Mouse (Mus musculus): ENCODE measurements around the gene Tlcd1. TPM values are rescaled to one million over a fixed set of nuclear protein-coding genes. Genes with fewer than 3 reads are reported as not detected.
A peak's percentile ranks its signal among the peaks of the same experiment; 100 is the strongest.
"Not testable (repeated sequence)": the region's sequence is repeated elsewhere in the genome, so short reads cannot be mapped to it uniquely, and the experiment has no call there.

The Tlcd1 gene
- total RNA-seq (2014; rRNA removed; ENCODE audit: low replicate concordance) (19.9 and 24.1 TPM in 2 replicates), polyA plus RNA-seq (2015; fragmentation: Nextera tagmentation; extraction: Ambion mirVana) (15.1 and 16.8 TPM in 2 replicates)

- H3K36me3 ChIP-seq (replicated peaks; ENCODE audit: control insufficient read depth, insufficient read depth, low read length), result peaks cover 21% of the 10 kb centered on the region
- peak; percentile 87 for DNase-seq (ENCODE audit: low spot score)
- WGBS, result under 1% methylated on average over 32 of the region's 32 CpGs
- H3K27me3 ChIP-seq (ENCODE audit: control insufficient read depth, insufficient read depth, low read length), result no peaks in the 10 kb centered on the region
- peak within 1 kb of the TSS; percentile 63 for H3K4me3 ChIP-seq (ENCODE audit: low read depth, low read length)
- H3K4me1 ChIP-seq (ENCODE audit: control insufficient read depth, insufficient read depth), result peaks cover 8% of the 10 kb centered on the region; the same call in 1 of the 2 replicates
- H3K9me3 ChIP-seq (replicated peaks; ENCODE audit: control insufficient read depth, low read length), result no peaks in the 10 kb centered on the region
- H3K4me2 ChIP-seq (ENCODE audit: low read depth, low read length), result peak within 1 kb of the TSS; percentile 96
- TF ChIP-seq CTCF (IDR thresholded peaks at IDR 0.05; ENCODE audit: low read depth), result no peak
- TF ChIP-seq EP300 (IDR thresholded peaks at IDR 0.05; ENCODE audit: low read depth), result no peak
- peak within 1 kb of the TSS; percentile 90 for H3K27ac ChIP-seq (ENCODE audit: low read depth)
- ATAC-seq (ENCODE audit: insufficient read depth, low read depth), result peak; percentile 66
- H3K9ac ChIP-seq (replicated peaks; ENCODE audit: low read depth, low read length), result peak within 1 kb of the TSS; percentile 43
These were observed at the start of gene Tlcd1, which contains the start of gene Nek8 for GRCm38 (mm10) chr11:78176402-78176862. Gene Tlcd1 (plus strand): TSS chr11:78176711. Gene Nek8 (minus strand): TSS chr11:78176675.

- WGBS, result 64% methylated on average over 4 of the region's 4 CpGs
- Histone ChIP-seq H3K27me3 (ENCODE audit: control insufficient read depth, insufficient read depth, low read length) (no peaks in the 10 kb centered on the region), H3K9me3 (replicated peaks; ENCODE audit: control insufficient read depth, low read length) (no peaks in the 10 kb centered on the region), H3K9ac (replicated peaks; ENCODE audit: low read depth, low read length) (no peak overlapping the region), H3K4me2 (ENCODE audit: low read depth, low read length) (no peak overlapping the region), H3K4me3 (ENCODE audit: low read depth, low read length) (no peak overlapping the region), H3K4me1 (ENCODE audit: control insufficient read depth, insufficient read depth) (peaks cover 15% of the 10 kb centered on the region; the same call in 1 of the 2 replicates), H3K27ac (ENCODE audit: low read depth) (no peak overlapping the region), H3K36me3 (replicated peaks; ENCODE audit: control insufficient read depth, insufficient read depth, low read length) (no peaks in the 10 kb centered on the region)
- no peak for DNase-seq (ENCODE audit: low spot score)
- TF ChIP-seq CTCF (IDR thresholded peaks at IDR 0.05; ENCODE audit: low read depth), result no peak
- no peak for TF ChIP-seq EP300 (IDR thresholded peaks at IDR 0.05; ENCODE audit: low read depth)
- no peak for ATAC-seq (ENCODE audit: insufficient read depth, low read depth)
These were observed 49.8 kb upstream of the Tlcd1 start for GRCm38 (mm10) chr11:78126739-78127138.

GRCm38 (mm10) chr11:78129458-78129857 lies 47.1 kb upstream of the Tlcd1 start:
- 38% methylated on average over 8 of the region's 8 CpGs for WGBS
- no peak for DNase-seq (ENCODE audit: low spot score)
- Histone ChIP-seq H3K27ac (ENCODE audit: low read depth) (0 out of 2 replicates have a peak overlapping the region, but pooled peaks have one; percentile 8), H3K4me3 (ENCODE audit: low read depth, low read length) (no peak overlapping the region), H3K36me3 (replicated peaks; ENCODE audit: control insufficient read depth, insufficient read depth, low read length) (no peaks in the 10 kb centered on the region), H3K9me3 (replicated peaks; ENCODE audit: control insufficient read depth, low read length) (no peaks in the 10 kb centered on the region), H3K9ac (replicated peaks; ENCODE audit: low read depth, low read length) (no peak overlapping the region), H3K27me3 (ENCODE audit: control insufficient read depth, insufficient read depth, low read length) (no peaks in the 10 kb centered on the region), H3K4me1 (ENCODE audit: control insufficient read depth, insufficient read depth) (peaks cover 26% of the 10 kb centered on the region), H3K4me2 (ENCODE audit: low read depth, low read length) (no peak overlapping the region)
- ATAC-seq (ENCODE audit: insufficient read depth, low read depth), result no peak
- TF ChIP-seq EP300 (IDR thresholded peaks at IDR 0.05; ENCODE audit: low read depth), result no peak
- TF ChIP-seq CTCF (IDR thresholded peaks at IDR 0.05; ENCODE audit: low read depth), result no peak

GRCm38 (mm10) chr11:78133915-78134314 lies 42.6 kb upstream of the Tlcd1 start:
- Histone ChIP-seq H3K27ac (ENCODE audit: low read depth) (no peak overlapping the region), H3K4me2 (ENCODE audit: low read depth, low read length) (no peak overlapping the region), H3K9me3 (replicated peaks; ENCODE audit: control insufficient read depth, low read length) (no peaks in the 10 kb centered on the region), H3K4me1 (ENCODE audit: control insufficient read depth, insufficient read depth) (peaks cover 34% of the 10 kb centered on the region), H3K9ac (replicated peaks; ENCODE audit: low read depth, low read length) (no peak overlapping the region), H3K4me3 (ENCODE audit: low read depth, low read length) (no peak overlapping the region), H3K27me3 (ENCODE audit: control insufficient read depth, insufficient read depth, low read length) (no peaks in the 10 kb centered on the region), H3K36me3 (replicated peaks; ENCODE audit: control insufficient read depth, insufficient read depth, low read length) (no peaks in the 10 kb centered on the region)
- TF ChIP-seq CTCF (IDR thresholded peaks at IDR 0.05; ENCODE audit: low read depth) (no peak), EP300 (IDR thresholded peaks at IDR 0.05; ENCODE audit: low read depth) (no peak)
- 84% methylated on average over 6 of the region's 6 CpGs for whole genome bisulfite sequencing
- ATAC-seq (ENCODE audit: insufficient read depth, low read depth), result no peak
- no peak for DNase-seq (ENCODE audit: low spot score)

GRCm38 (mm10) chr11:78134344-78134743 lies 42.2 kb upstream of the Tlcd1 start:
- no peak overlapping the region for H3K4me3 ChIP-seq (ENCODE audit: low read depth, low read length)
- H3K9me3 ChIP-seq (replicated peaks; ENCODE audit: control insufficient read depth, low read length), result no peaks in the 10 kb centered on the region
- TF ChIP-seq CTCF (IDR thresholded peaks at IDR 0.05; ENCODE audit: low read depth) (no peak), EP300 (IDR thresholded peaks at IDR 0.05; ENCODE audit: low read depth) (no peak)
- H3K27ac ChIP-seq (ENCODE audit: low read depth), result no peak overlapping the region
- no peaks in the 10 kb centered on the region for H3K27me3 ChIP-seq (ENCODE audit: control insufficient read depth, insufficient read depth, low read length)
- H3K9ac ChIP-seq (replicated peaks; ENCODE audit: low read depth, low read length), result no peak overlapping the region
- H3K4me1 ChIP-seq (ENCODE audit: control insufficient read depth, insufficient read depth), result peaks cover 29% of the 10 kb centered on the region
- no peaks in the 10 kb centered on the region for H3K36me3 ChIP-seq (replicated peaks; ENCODE audit: control insufficient read depth, insufficient read depth, low read length)
- ATAC-seq (ENCODE audit: insufficient read depth, low read depth) (no peak), DNase-seq (ENCODE audit: low spot score) (no peak)
- no peak overlapping the region for H3K4me2 ChIP-seq (ENCODE audit: low read depth, low read length)
- WGBS, result 81% methylated on average over 3 of the region's 3 CpGs

- 87% methylated on average over 7 of the region's 7 CpGs for whole genome bisulfite sequencing
- H3K4me1 ChIP-seq (ENCODE audit: control insufficient read depth, insufficient read depth), result peaks cover 29% of the 10 kb centered on the region
- ATAC-seq (ENCODE audit: insufficient read depth, low read depth); H3K4me2 ChIP-seq (ENCODE audit: low read depth, low read length); H3K9ac ChIP-seq (replicated peaks; ENCODE audit: low read depth, low read length); H3K27me3 ChIP-seq (ENCODE audit: control insufficient read depth, insufficient read depth, low read length); H3K4me3 ChIP-seq (ENCODE audit: low read depth, low read length); H3K27ac ChIP-seq (ENCODE audit: low read depth); H3K36me3 ChIP-seq (replicated peaks; ENCODE audit: control insufficient read depth, insufficient read depth, low read length); DNase-seq (ENCODE audit: low spot score); H3K9me3 ChIP-seq (replicated peaks; ENCODE audit: control insufficient read depth, low read length): not testable (repeated sequence)
These were observed 41.2 kb upstream of the Tlcd1 start for GRCm38 (mm10) chr11:78135314-78135713.

All from heart, postnatal 0 days (tissue).